Mouse (Mus musculus) C2C12 (cell line): ENCODE results near the gene Slc39a9.

Experiments
- CTCF ChIP-seq: IDR thresholded peaks from one replicate; pipeline ENCODE4 v1.5.1; 2011; ENCODE audit not compliant: control insufficient read depth, insufficient read depth, insufficient read length
- FOSL1 ChIP-seq: IDR thresholded peaks from one replicate; pipeline ENCODE4 v1.8.0; 2011; ENCODE audit warnings: mild to moderate bottlenecking, low read length; ENCODE audit not compliant: poor library complexity, insufficient read depth, severe bottlenecking
- MAX ChIP-seq: IDR thresholded peaks from one replicate; pipeline ENCODE4 v1.6.1; 2011; ENCODE audit warnings: mild to moderate bottlenecking, control low read depth
- MYOD1 ChIP-seq: IDR thresholded peaks from one replicate; pipeline ENCODE4 v1.6.1; 2011; ENCODE audit warnings: low read depth; ENCODE audit not compliant: control insufficient read depth, insufficient read length
- MYOG ChIP-seq: IDR thresholded peaks from one replicate; pipeline ENCODE4 v1.6.1; 2011; ENCODE audit not compliant: control insufficient read depth, insufficient read length; ENCODE audit errors: extremely low read depth
- USF1 ChIP-seq: IDR thresholded peaks from one replicate; pipeline ENCODE4 v1.6.1; 2011; ENCODE audit warnings: low read depth, mild to moderate bottlenecking, control low read depth, moderate library complexity

- TF ChIP-seq CTCF: no peak
- TF ChIP-seq MYOD1: no peak
- no peak for TF ChIP-seq MAX
- no peak for TF ChIP-seq FOSL1
- no peak for TF ChIP-seq MYOG
- no peak for TF ChIP-seq USF1
Measured at GRCm38 (mm10) chr12:80603566-80603965, 40.1 kb upstream of the Slc39a9 start.
